Mouse (Mus musculus): ENCODE measurements around the gene Eif5b. TPM values are rescaled to one million over a fixed set of nuclear protein-coding genes. Genes with fewer than 3 reads are reported as not detected.

Gene Eif5b
- polyA plus RNA-seq (2012; ENCODE audit: insufficient read depth, insufficient read length, missing spikeins) = 54.2 and 58.2 TPM in 2 replicates

- TF ChIP-seq CTCF (IDR thresholded peaks at IDR 0.05; ENCODE audit: low read depth, low read length) (peak; percentile 38; the same call in 1 of the 2 replicates), POLR2A (IDR thresholded peaks at IDR 0.05; ENCODE audit: borderline replicate concordance, low read depth, low read length) (no peak)
- Histone ChIP-seq H3K27ac (ENCODE audit: insufficient read depth, low read depth, low read length) (peak within 1 kb of the TSS; percentile 86), H3K4me3 (ENCODE audit: insufficient read depth, low read length) (peak within 1 kb of the TSS; percentile 88), H3K4me1 (ENCODE audit: control insufficient read depth, insufficient read depth, low read length) (peaks cover 12% of the 10 kb centered on the region)
Measured at GRCm38 (mm10) chr1:37997867-37998266, at the start of gene Eif5b, which contains the start of gene Txndc9. Gene Eif5b, plus strand, starts transcription at chr1:37998010. Gene Txndc9, minus strand, starts transcription at chr1:37997893.

- H3K4me1 ChIP-seq (ENCODE audit: control insufficient read depth, insufficient read depth, low read length) = no peaks in the 10 kb centered on the region
- H3K4me3 ChIP-seq (ENCODE audit: insufficient read depth, low read length) = no peak overlapping the region
- TF ChIP-seq CTCF (IDR thresholded peaks at IDR 0.05; ENCODE audit: low read depth, low read length) (no peak), POLR2A (IDR thresholded peaks at IDR 0.05; ENCODE audit: borderline replicate concordance, low read depth, low read length) (no peak)
- no peak overlapping the region for H3K27ac ChIP-seq (ENCODE audit: insufficient read depth, low read depth, low read length)
Measured at GRCm38 (mm10) chr1:37948906-37949305, 48.9 kb upstream of the Eif5b start.

GRCm38 (mm10) chr1:37954786-37955185, 43.0 kb upstream of the Eif5b start:
- TF ChIP-seq CTCF (IDR thresholded peaks at IDR 0.05; ENCODE audit: low read depth, low read length) = no peak
- TF ChIP-seq POLR2A (IDR thresholded peaks at IDR 0.05; ENCODE audit: borderline replicate concordance, low read depth, low read length) = no peak
- Histone ChIP-seq H3K27ac (ENCODE audit: insufficient read depth, low read depth, low read length) (no peak overlapping the region), H3K4me1 (ENCODE audit: control insufficient read depth, insufficient read depth, low read length) (0 out of 2 replicates have a peak, but pooled peaks cover 3% of the 10 kb centered on the region), H3K4me3 (ENCODE audit: insufficient read depth, low read length) (no peak overlapping the region)

- Histone ChIP-seq H3K4me1 (ENCODE audit: control insufficient read depth, insufficient read depth, low read length) (0 out of 2 replicates have a peak, but pooled peaks cover 3% of the 10 kb centered on the region), H3K4me3 (ENCODE audit: insufficient read depth, low read length) (no peak overlapping the region), H3K27ac (ENCODE audit: insufficient read depth, low read depth, low read length) (no peak overlapping the region)
- TF ChIP-seq POLR2A (IDR thresholded peaks at IDR 0.05; ENCODE audit: borderline replicate concordance, low read depth, low read length) = no peak
- no peak for TF ChIP-seq CTCF (IDR thresholded peaks at IDR 0.05; ENCODE audit: low read depth, low read length)
Measured at GRCm38 (mm10) chr1:37955251-37955650, 42.6 kb upstream of the Eif5b start.

- TF ChIP-seq CTCF (IDR thresholded peaks at IDR 0.05; ENCODE audit: low read depth, low read length) = no peak
- TF ChIP-seq POLR2A (IDR thresholded peaks at IDR 0.05; ENCODE audit: borderline replicate concordance, low read depth, low read length) = no peak
- Histone ChIP-seq H3K4me3 (ENCODE audit: insufficient read depth, low read length) (no peak overlapping the region), H3K4me1 (ENCODE audit: control insufficient read depth, insufficient read depth, low read length) (0 out of 2 replicates have a peak, but pooled peaks cover 3% of the 10 kb centered on the region), H3K27ac (ENCODE audit: insufficient read depth, low read depth, low read length) (no peak overlapping the region)
Measured at GRCm38 (mm10) chr1:37956690-37957431, 40.9 kb upstream of the Eif5b start.

DNA sequence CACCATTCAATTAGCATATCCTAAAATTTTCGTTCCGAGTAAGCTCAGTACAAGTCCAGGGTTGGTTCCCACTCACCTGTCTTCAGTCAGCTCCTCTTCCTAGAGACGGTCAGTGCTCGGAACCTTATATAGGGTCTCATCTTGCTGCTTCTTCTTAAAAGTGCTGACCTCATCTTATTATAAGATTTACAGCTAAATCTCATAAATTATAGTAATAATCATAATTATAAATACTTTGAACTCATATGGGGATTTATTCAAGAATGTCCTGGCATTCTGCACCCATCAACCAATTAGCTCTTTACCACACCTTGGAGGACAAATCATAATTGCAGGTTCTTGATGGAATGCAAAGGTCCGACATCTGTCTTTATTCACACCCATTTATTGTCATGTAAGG, 40.2 kb upstream of the Eif5b start, which contains the start of gene Lyg1:
Gene Lyg1 (minus strand): TSS at position 101 of the 400 bp plus-strand sequence.
- Histone ChIP-seq H3K27ac (ENCODE audit: insufficient read depth, low read depth, low read length) (no peak within 1 kb of the TSS), H3K4me3 (ENCODE audit: insufficient read depth, low read length) (no peak within 1 kb of the TSS), H3K4me1 (ENCODE audit: control insufficient read depth, insufficient read depth, low read length) (0 out of 2 replicates have a peak, but pooled peaks cover 3% of the 10 kb centered on the region)
- TF ChIP-seq CTCF (IDR thresholded peaks at IDR 0.05; ENCODE audit: low read depth, low read length) = no peak

DNA sequence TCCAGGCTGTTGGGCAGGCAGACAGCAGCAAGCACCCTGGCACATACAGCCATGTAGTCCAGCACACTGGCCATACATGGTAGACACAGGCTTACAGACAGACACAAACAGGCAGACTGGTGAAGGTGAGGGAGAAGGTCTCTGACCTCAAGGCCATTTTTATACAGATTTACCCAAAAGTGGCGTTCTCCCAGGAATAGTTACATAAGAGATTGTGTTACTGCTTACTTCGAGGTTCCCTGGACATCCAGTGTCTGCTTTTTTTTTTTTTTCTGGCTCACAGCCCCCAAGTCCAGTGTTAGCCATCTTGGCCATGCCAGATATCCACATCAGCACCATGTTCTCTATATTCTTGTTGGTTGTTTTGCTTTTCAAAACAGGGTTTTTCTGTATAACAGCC, 39.3 kb upstream of the Eif5b start:
- no peak for TF ChIP-seq POLR2A (IDR thresholded peaks at IDR 0.05; ENCODE audit: borderline replicate concordance, low read depth, low read length)
- no peak for TF ChIP-seq CTCF (IDR thresholded peaks at IDR 0.05; ENCODE audit: low read depth, low read length)
- Histone ChIP-seq H3K4me3 (ENCODE audit: insufficient read depth, low read length) (no peak overlapping the region), H3K27ac (ENCODE audit: insufficient read depth, low read depth, low read length) (no peak overlapping the region), H3K4me1 (ENCODE audit: control insufficient read depth, insufficient read depth, low read length) (0 out of 2 replicates have a peak, but pooled peaks cover 3% of the 10 kb centered on the region)

DNA sequence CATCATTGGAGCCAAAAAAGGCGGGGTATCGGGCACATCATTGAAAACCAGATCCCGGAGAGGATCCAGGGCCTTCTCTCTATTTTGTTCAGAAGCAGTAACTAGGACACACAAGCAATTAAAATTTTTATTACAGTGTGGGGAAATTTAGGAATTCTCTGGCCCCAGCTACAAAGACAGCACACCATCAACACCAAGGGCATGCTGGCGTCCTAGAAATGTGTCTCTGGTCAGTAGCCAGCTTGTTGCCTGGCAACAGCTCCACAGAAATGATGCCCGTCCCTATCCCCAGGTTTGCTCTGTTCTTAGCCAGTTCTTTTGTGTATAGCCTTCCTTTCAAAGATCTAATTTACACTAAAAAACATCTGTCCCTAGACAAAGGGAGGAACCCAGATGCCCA, 38.3 kb upstream of the Eif5b start:
- Histone ChIP-seq H3K27ac (ENCODE audit: insufficient read depth, low read depth, low read length) (no peak overlapping the region), H3K4me1 (ENCODE audit: control insufficient read depth, insufficient read depth, low read length) (0 out of 2 replicates have a peak, but pooled peaks cover 3% of the 10 kb centered on the region), H3K4me3 (ENCODE audit: insufficient read depth, low read length) (no peak overlapping the region)
- TF ChIP-seq POLR2A (IDR thresholded peaks at IDR 0.05; ENCODE audit: borderline replicate concordance, low read depth, low read length) (no peak), CTCF (IDR thresholded peaks at IDR 0.05; ENCODE audit: low read depth, low read length) (no peak)

DNA sequence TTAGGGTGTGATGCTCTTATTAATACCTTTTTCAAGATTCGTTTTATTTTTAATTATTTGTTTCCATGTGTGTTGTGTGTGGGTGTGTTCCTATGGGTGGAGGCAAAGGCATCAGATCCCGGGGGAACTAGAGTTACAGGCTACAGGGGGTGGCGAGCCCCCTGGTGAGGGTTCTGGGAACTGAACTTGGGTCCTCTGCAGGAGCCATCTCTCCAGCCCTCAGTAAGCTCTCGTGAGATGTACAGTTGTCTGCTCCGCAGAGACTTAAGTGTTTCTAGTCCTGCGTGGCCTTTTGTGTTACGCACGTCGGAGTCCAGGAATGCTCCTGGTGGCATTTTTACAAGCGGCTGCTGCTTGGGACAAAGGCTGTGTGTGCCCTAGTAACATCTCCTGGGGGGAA, 32.2 kb upstream of the Eif5b start:
- H3K4me3 ChIP-seq (ENCODE audit: insufficient read depth, low read length) = no peak overlapping the region
- TF ChIP-seq CTCF (IDR thresholded peaks at IDR 0.05; ENCODE audit: low read depth, low read length) = no peak
- TF ChIP-seq POLR2A (IDR thresholded peaks at IDR 0.05; ENCODE audit: borderline replicate concordance, low read depth, low read length) = no peak
- no peaks in the 10 kb centered on the region for H3K4me1 ChIP-seq (ENCODE audit: control insufficient read depth, insufficient read depth, low read length)
- H3K27ac ChIP-seq (ENCODE audit: insufficient read depth, low read depth, low read length) = no peak overlapping the region

DNA sequence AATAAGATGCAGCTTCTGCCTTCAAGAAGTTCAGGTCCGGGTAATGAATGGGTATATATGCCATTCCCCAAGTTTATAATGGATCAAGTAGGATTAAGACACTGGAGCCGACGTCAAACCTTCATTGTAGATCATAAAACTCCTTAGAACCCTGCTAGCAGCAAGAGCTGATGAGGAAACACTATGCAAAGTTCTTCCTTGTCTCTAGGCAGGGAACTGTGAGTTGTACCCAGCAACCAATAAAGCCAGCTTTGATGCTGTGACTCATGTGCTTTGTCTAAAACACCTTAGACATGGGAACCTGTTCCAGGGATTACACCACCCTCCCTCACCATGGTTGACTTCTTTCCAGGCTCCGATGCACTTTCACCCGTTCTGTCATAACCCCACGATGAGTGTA, 29.1 kb upstream of the Eif5b start:
- TF ChIP-seq POLR2A (IDR thresholded peaks at IDR 0.05; ENCODE audit: borderline replicate concordance, low read depth, low read length) (no peak), CTCF (IDR thresholded peaks at IDR 0.05; ENCODE audit: low read depth, low read length) (no peak)
- Histone ChIP-seq H3K4me1 (ENCODE audit: control insufficient read depth, insufficient read depth, low read length) (no peaks in the 10 kb centered on the region), H3K27ac (ENCODE audit: insufficient read depth, low read depth, low read length) (no peak overlapping the region), H3K4me3 (ENCODE audit: insufficient read depth, low read length) (no peak overlapping the region)
